Mouse (Mus musculus): Measurements from ENCODE around the gene Pklr.

Gene Pklr

DNA sequence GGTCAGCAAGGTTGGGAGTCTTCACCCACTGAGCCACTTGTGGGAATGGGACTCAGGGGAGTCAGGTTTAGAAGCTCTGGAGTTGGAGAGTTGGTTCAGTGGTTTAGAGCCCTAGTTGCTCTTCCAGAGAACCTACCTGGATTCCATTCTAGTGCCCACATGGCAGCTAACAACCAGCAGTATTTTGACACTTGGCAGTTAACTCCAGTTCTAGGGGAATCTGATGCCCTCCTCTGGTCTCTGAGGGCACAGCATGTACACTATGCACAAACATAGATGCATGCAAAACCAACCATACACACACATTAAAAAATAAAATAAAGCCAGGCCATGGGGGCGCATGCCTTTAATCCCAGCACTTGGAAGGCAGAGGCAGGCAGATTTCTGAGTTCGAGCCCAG, 57.9 kb downstream of the Pklr start:
- DNase-seq (ENCODE audit: low spot score in 2 of 2), result peak in 1 of 2 experiments; percentile 63

Measured in spleen, postnatal 10 days (tissue).